Comparison of ENCODE assay signal across 20 mouse cellular contexts in genomic region chr16:85157796-85158546, GRCm38 (mm10). TPM values are rescaled to one million over a fixed set of nuclear protein-coding genes. Genes with fewer than 3 reads are reported as not detected.
A peak's percentile ranks its signal among the peaks of the same experiment; 100 is the strongest.
DNase-seq lines count a peak whose midpoint lies in the region; ATAC-seq and TF ChIP-seq lines count a peak whose summit lies in the region.
"Had no signal": no experiment of that assay in that cellular context is flagged by ENCODE, and none has a peak within 500 bp of the region (broad histone marks: within the 10 kb centered on the region; RNA-seq: fewer than 3 reads in every experiment).

No protein-coding gene starts in this region.

- peaks cover 56% of the 10 kb centered on the region for H3K4me1 ChIP-seq in heart, embryonic 13.5 days
- peaks cover 7% of the 10 kb centered on the region; the same call in 1 of the 2 replicates for H3K4me1 ChIP-seq in lung, embryonic 14.5 days (ENCODE audit: insufficient read depth)
- peaks cover 25% of the 10 kb centered on the region for H3K4me1 ChIP-seq in embryonic fibroblast, embryonic 13.5 days (ENCODE audit: control insufficient read depth, insufficient read depth, low read length)
- no peaks in the 10 kb centered on the region for H3K4me1 ChIP-seq in forebrain, postnatal 0 days (ENCODE audit: insufficient read depth)
- H3K4me1 ChIP-seq: stomach, embryonic 15.5 days had no signal

- no peaks in the 10 kb centered on the region; the same call in 1 of the 2 replicates for H3K36me3 ChIP-seq in heart, embryonic 13.5 days
- H3K36me3 ChIP-seq in lung, embryonic 14.5 days (ENCODE audit: insufficient read depth), result no peaks in the 10 kb centered on the region
- H3K36me3 ChIP-seq in forebrain, postnatal 0 days (ENCODE audit: insufficient read depth), result peaks cover 3% of the 10 kb centered on the region; the same call in 1 of the 2 replicates
- H3K36me3 ChIP-seq: stomach, embryonic 15.5 days had no signal

- no peaks in the 10 kb centered on the region for H3K9me3 ChIP-seq in heart, embryonic 13.5 days
- no peaks in the 10 kb centered on the region for H3K9me3 ChIP-seq in lung, embryonic 14.5 days (ENCODE audit: low read depth, low read length)
- no peaks in the 10 kb centered on the region for H3K9me3 ChIP-seq in forebrain, postnatal 0 days (ENCODE audit: low read length)
- H3K9me3 ChIP-seq: hindbrain, embryonic 10.5 days; midbrain, embryonic 10.5 days; stomach, embryonic 15.5 days had no signal

- WGBS in heart, embryonic 13.5 days, result 66% methylated on average over 11 of the region's 11 CpGs
- WGBS in lung, embryonic 14.5 days, result 50% methylated on average over 11 of the region's 11 CpGs
- 81% methylated on average over 11 of the region's 11 CpGs for WGBS in forebrain, postnatal 0 days

- H3K4me3 ChIP-seq in heart, embryonic 13.5 days, result no peak overlapping the region
- no peak overlapping the region for H3K4me3 ChIP-seq in lung, embryonic 14.5 days (ENCODE audit: low read depth, low read length)
- no peak overlapping the region for H3K4me3 ChIP-seq in embryonic fibroblast, embryonic 13.5 days (ENCODE audit: insufficient read depth, low read length)
- H3K4me3 ChIP-seq in forebrain, postnatal 0 days (ENCODE audit: low read depth, low read length), result no peak overlapping the region
- H3K4me3 ChIP-seq: gastrocnemius, adult 2 months; hindbrain, embryonic 10.5 days; midbrain, embryonic 10.5 days; stomach, embryonic 15.5 days had no signal

- no peak for ATAC-seq in heart, embryonic 13.5 days (ENCODE audit: extremely low read depth, insufficient number of reproducible peaks, low FRiP score, low TSS enrichment)
- no peak for ATAC-seq in lung, embryonic 14.5 days (ENCODE audit: insufficient read depth)
- no peak for ATAC-seq in forebrain, postnatal 0 days
- ATAC-seq: forebrain, embryonic 16.5 days had no signal

- H3K9ac ChIP-seq in heart, embryonic 13.5 days, result no peak overlapping the region
- no peak overlapping the region for H3K9ac ChIP-seq in lung, embryonic 14.5 days
- H3K9ac ChIP-seq in forebrain, postnatal 0 days, result no peak overlapping the region
- H3K9ac ChIP-seq: stomach, embryonic 15.5 days had no signal

- no peak for TF ChIP-seq CTCF in lung, embryonic 14.5 days (IDR thresholded peaks at IDR 0.05; ENCODE audit: low read depth)
- TF ChIP-seq CTCF in embryonic fibroblast, embryonic 13.5 days (IDR thresholded peaks at IDR 0.05; ENCODE audit: borderline replicate concordance, insufficient read depth, low read length), result no peak
- TF ChIP-seq CTCF in forebrain, postnatal 0 days (IDR thresholded peaks at IDR 0.05; ENCODE audit: low read depth), result no peak

- intact Hi-C loops in heart, postnatal 10 days (cut with DNase I), result no loop called here

- no peak overlapping the region for H3K4me2 ChIP-seq in heart, embryonic 13.5 days
- H3K4me2 ChIP-seq in lung, embryonic 14.5 days, result no peak overlapping the region
- no peak overlapping the region for H3K4me2 ChIP-seq in forebrain, postnatal 0 days (ENCODE audit: low read depth)
- H3K4me2 ChIP-seq: stomach, embryonic 15.5 days had no signal

- H3K27ac ChIP-seq in heart, embryonic 13.5 days (replicated peaks), result peak overlapping the region; percentile 32; the same call in 1 of the 2 replicates
- 0 out of 2 replicates have a peak overlapping the region, but pooled peaks have one; percentile 3 for H3K27ac ChIP-seq in lung, embryonic 14.5 days (ENCODE audit: low read depth)
- H3K27ac ChIP-seq in embryonic fibroblast, embryonic 13.5 days (ENCODE audit: insufficient read depth, low read length), result peak overlapping the region; percentile 99
- no peak overlapping the region for H3K27ac ChIP-seq in forebrain, postnatal 0 days (ENCODE audit: low read depth, low read length)
- H3K27ac ChIP-seq: gastrocnemius, adult 2 months; hindbrain, embryonic 10.5 days; midbrain, embryonic 10.5 days; stomach, embryonic 15.5 days had no signal

- no peak for TF ChIP-seq POLR2A in embryonic fibroblast, embryonic 13.5 days (IDR thresholded peaks at IDR 0.05; ENCODE audit: low read depth, low read length)

- no peak for DNase-seq in heart, postnatal 10 days
- no peak for DNase-seq in lung, embryonic 14.5 days
- DNase-seq in lung, postnatal 25 days (ENCODE audit: low spot score), result no peak
- peak; percentile 55 for DNase-seq in mesoderm, embryonic 11.5 days (ENCODE audit: low read depth, low spot score)
- DNase-seq in urinary bladder, postnatal 25 days (ENCODE audit: low spot score), result no peak
- DNase-seq in forebrain, postnatal 0 days, result no peak
- DNase-seq: adrenal gland, postnatal 10 days; kidney, adult 18-20 months; lung, adult 2 months; lung, postnatal 4 days; retina, postnatal 1 day; thymus, adult 18-20 months; thymus, postnatal 4 days had no signal

- H3K27me3 ChIP-seq in heart, embryonic 13.5 days (replicated peaks), result no peaks in the 10 kb centered on the region
- H3K27me3 ChIP-seq in lung, embryonic 14.5 days (ENCODE audit: insufficient read depth, low read length), result no peaks in the 10 kb centered on the region
- H3K27me3 ChIP-seq in forebrain, postnatal 0 days (ENCODE audit: insufficient read depth, low read length), result no peaks in the 10 kb centered on the region
- H3K27me3 ChIP-seq: stomach, embryonic 15.5 days had no signal

RNA-seq across cellular contexts. Expression of gene App, which starts 15.6 kb away (rescaled TPM):
- 165 and 166 TPM in 2 replicates for polyA plus RNA-seq in heart, embryonic 13.5 days (2015; fragmentation: Nextera tagmentation; extraction: Ambion mirVana)
- total RNA-seq in heart, postnatal 10 days (2021), result 100 to 1,000 TPM; 231 to 247 TPM
- polyA plus RNA-seq in lung, embryonic 14.5 days (2014; fragmentation: Nextera tagmentation; extraction: Ambion mirVana), result 229 and 231 TPM in 2 replicates
- polyA plus RNA-seq in embryonic fibroblast, embryonic 13.5 days (2011; ENCODE audit: insufficient read length, low read depth, missing spikeins), result 740 and 800 TPM in 2 replicates
- 368 and 493 TPM in 2 replicates for total RNA-seq in forebrain, postnatal 0 days (2014; rRNA removed)
- 289 and 433 TPM in 2 replicates for polyA plus RNA-seq in forebrain, postnatal 0 days (2015; fragmentation: Nextera tagmentation; extraction: Ambion mirVana)
